Mouse (Mus musculus) embryo, embryonic 10 days (tissue): ENCODE data around the gene Gm1673.

Experiments used
- DNase-seq: peaks from one replicate; pipeline ENCODE4 v3.0.0-alpha.2; 2015; ENCODE audit warnings: low spot score

Gm1673 gene

DNA sequence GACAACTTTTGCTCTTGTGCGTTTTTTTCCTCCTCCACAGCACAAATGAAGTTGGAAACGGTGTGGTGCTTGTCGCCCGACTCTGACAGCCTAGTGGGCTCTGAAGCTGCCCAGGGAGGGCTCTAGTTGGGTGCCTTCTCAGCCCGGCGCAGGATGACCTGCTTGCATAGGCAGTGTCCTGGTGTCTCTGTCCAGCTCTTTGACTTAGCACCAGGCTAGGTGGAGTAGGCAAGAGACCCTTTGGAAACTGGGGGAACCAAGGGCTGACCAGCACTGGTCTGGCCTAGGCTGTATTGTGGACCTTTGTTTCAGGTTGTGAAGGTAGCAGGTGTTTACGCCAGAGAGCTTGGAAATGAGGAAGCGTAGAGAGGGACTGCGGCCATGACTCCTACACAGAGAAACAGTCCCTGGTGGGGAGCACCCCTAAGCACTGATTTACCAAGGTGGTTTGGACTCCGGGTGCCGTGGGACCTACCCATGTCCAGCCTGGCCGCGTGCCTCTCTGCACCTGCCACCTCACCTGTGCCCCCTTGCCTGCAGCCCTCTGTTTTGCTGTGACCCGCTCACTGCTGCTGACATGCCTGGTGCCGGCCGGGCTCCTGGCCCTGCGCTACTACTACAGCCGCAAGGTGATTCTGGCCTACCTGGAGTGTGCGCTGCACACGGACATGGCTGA, 14.7 kb downstream of the Gm1673 start:
- DNase-seq = no peak

DNA sequence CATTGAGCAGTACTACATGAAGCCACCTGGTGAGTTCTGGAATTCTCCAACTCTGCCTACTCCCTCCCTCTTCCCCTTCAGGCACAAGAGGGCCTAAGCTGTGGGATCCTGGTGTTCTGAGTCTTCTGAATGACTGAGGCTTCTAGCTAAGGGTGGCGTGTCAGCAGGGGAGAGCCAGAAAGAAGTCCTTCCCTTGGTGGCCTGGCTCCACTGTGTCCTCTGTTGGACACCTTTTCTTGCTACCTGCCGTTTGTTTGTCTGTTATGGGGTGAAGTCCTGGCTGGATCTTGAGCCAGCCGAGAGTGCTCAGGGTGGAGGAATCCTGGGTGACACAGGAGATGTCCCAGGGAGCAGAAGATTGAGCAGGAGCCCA, 15.3 kb downstream of the Gm1673 start:
- DNase-seq = no peak

DNA sequence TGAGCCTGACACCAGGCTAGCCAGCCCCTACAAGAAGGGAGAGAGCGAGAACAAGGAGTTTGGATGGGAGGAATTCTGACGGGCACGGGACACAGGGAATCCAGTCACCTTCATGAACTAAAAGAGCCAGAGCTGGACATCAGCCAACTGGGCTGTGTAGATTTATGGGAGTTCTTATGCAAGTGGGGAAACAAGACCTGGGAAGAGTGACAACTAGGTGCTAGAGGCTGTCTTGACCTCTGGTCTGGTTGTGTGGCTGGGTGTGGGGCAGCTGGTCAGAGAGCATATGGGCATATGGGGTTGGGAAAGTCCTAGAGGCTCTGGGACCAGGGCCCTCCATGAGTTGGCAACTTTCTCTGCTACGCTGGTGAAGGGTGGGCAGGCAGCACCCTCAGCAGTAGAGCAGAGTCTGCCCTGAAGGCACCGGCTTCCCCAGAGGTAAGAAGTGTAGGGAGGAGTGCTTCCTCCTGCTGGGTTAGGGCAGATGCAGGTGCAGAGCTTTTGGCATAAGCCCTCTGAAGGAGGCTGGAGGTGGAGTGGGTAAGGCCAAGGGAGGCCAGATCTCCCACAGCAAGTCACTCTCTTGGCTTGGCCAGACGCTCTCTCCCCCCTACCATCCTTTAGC, 16.3 kb downstream of the Gm1673 start:
- no peak for DNase-seq

DNA sequence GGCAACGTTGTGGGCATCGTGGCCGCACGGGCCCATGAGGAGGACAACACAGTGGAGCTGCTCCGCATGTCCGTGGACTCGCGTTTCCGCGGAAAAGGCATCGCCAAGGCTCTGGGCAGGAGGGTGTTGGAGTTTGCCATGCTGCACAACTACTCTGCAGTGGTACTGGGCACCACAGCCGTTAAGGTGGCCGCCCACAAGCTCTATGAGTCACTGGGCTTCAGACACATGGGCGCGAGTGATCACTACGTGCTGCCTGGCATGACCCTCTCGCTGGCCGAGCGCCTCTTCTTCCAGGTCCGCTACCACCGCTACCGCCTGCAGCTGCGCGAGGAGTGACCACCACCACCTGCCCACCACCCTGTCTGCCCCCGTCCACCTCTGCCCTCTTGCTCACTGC, 17.6 kb downstream of the Gm1673 start:
- DNase-seq = no peak

- no peak for DNase-seq
These were observed 18.2 kb downstream of the Gm1673 start for GRCm38 (mm10) chr5:34001401-34001800.

DNA sequence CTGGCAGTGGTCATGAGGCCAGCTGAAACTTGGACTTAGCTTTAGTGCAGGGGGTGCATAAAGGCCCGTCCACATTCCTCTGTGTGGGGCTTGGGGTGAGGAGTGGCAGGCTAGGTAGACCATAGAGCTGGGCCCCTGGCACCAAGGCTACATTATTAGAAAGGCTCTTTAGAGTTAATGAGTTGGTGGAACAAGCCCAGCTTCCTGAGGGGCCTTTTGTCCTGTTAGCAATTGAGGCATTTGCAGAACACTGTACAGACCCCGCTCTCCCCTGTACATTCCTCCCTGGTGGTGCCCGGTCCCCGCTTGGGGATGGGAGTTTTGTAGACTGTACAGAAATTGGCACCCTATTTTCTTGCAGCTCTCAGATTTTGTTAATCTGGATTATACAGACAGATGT, 19.4 kb downstream of the Gm1673 start:
- DNase-seq = no peak

- no peak for DNase-seq
These were observed 21.4 kb downstream of the Gm1673 start for GRCm38 (mm10) chr5:34004618-34005017.

- DNase-seq = no peak
These were observed 23.6 kb downstream of the Gm1673 start for GRCm38 (mm10) chr5:34006832-34007231.

DNA sequence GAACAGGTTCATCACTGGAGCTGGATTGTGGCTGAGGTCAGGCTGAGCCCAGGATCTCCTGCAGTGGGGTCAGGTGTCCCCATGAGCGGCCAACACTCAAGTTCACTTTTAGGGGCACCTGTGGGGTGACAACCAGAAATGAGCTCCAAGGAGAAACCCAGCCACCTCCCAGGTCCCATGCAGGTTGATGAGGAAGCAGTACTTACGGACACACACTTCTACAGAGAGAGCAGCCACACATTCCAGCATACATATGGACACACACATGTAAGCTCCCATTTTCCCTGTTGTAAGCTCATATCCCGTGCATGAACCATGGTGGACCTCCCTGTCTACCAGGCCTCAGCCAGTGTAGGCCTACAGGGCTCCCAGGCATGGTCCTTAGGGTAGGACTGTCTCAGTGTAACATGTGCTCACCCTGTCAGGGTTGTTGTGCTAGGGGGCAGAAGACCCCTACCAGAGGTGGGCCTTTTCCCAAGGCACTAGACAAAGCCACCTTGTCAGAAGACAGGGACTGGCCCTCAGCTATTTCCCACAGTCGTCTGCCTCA, 24.2 kb downstream of the Gm1673 start:
- no peak for DNase-seq

DNA sequence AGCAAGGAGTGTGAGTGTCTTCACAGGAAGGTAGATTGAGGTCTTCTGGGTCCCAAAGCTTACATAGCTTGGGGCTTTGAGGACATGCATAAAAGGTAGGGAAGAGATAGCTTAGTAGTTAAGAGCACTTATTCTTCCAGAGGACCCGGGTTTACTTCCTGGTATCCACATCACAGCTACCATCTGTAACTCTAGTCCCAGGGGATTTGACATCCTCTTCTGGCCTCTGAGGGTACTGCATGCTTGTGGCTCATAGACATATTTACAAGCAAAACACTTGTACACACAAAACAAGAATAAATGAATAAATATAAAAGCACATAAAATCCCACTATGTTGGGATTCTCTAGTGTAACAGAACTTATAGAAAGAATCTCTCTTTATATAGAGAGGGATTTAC, 31.4 kb downstream of the Gm1673 start:
- DNase-seq = no peak

DNA sequence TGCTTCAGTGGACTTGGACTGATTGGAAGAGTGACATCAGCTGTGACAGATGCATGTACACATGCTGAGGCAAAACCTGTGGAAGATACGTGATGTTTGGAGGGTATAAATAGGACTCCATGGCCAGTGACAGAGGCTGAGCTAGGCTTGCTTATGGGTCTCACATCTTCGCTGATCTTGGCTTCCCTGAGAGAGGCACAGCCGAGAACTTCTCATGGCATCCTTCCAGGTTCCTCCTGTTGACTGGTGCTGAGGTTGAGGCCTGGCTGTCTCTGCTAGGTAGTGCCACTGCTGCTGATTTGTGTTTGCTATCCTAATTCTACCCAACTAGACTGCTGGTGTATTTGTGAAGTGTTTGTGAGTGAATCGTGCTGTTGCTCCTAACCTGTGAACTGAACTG, 35.7 kb downstream of the Gm1673 start:
- no peak for DNase-seq

GRCm38 (mm10) chr5:34030101-34030500, 46.9 kb downstream of the Gm1673 start:
- no peak for DNase-seq

- DNase-seq = no peak
These were observed 47.8 kb downstream of the Gm1673 start for GRCm38 (mm10) chr5:34031022-34031421.

DNA sequence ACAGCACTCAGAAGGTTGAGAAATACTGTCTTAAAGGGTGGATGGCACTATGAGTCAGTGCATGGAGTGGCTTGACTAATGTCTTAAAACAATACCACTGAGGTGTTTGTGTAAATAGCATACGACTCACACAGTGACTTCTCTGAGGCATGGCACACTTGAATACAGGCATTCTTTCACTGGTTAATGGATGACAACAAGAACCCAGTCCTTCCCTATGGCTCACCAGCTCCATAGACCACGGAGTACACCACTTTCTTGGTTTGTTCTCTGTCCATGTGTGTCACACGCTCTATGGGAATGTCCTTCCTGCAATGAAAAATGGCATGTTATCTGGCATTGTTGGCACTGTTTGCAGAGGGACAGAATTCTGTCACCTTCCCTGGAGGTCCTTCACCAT, 49.3 kb downstream of the Gm1673 start:
- DNase-seq = no peak
